Mouse (Mus musculus): Measurements from ENCODE around the gene Astn1. TPM values are rescaled to one million over a fixed set of nuclear protein-coding genes. Genes with fewer than 3 reads are reported as not detected.

Astn1 gene
- 0.38 and 0.51 TPM in 2 replicates for polyA plus RNA-seq (2015; fragmentation: Nextera tagmentation; extraction: Ambion mirVana)

- Histone ChIP-seq H3K9ac (ENCODE audit: low read depth, low read length) (no peak within 1 kb of the TSS), H3K27me3 (ENCODE audit: insufficient read depth, low read length) (peaks cover 11% of the 10 kb centered on the region; the same call in 1 of the 2 replicates), H3K4me3 (replicated peaks; ENCODE audit: low read depth, low read length) (peak within 1 kb of the TSS; percentile 28), H3K36me3 (ENCODE audit: insufficient read depth, low read length) (no peaks in the 10 kb centered on the region), H3K27ac (no peak within 1 kb of the TSS), H3K9me3 (replicated peaks; ENCODE audit: low read length) (no peaks in the 10 kb centered on the region), H3K4me1 (replicated peaks; ENCODE audit: insufficient read depth, low read length) (0 out of 2 replicates have a peak, but pooled peaks cover 3% of the 10 kb centered on the region), H3K4me2 (ENCODE audit: low read length) (peak within 1 kb of the TSS; percentile 59)
- no peak for TF ChIP-seq CTCF (IDR thresholded peaks at IDR 0.05; ENCODE audit: low read depth)
- ATAC-seq (replicated peaks; ENCODE audit: low FRiP score, low read depth) (no peak), DNase-seq (ENCODE audit: low spot score) (no peak)
- WGBS, result 0% methylated on average over 2 of the region's 2 CpGs
These were observed at the start of gene Astn1 for GRCm38 (mm10) chr1:158361964-158362291. Gene Astn1, plus strand, starts transcription at chr1:158362273.

GRCm38 (mm10) chr1:158323325-158323724 lies 38.7 kb upstream of the Astn1 start:
- H3K27me3 ChIP-seq (ENCODE audit: insufficient read depth, low read length), result no peaks in the 10 kb centered on the region
- H3K36me3 ChIP-seq (ENCODE audit: insufficient read depth, low read length), result no peaks in the 10 kb centered on the region
- ATAC-seq (replicated peaks; ENCODE audit: low FRiP score, low read depth), result no peak
- WGBS, result 78% methylated on average over 6 of the region's 6 CpGs
- TF ChIP-seq CTCF (IDR thresholded peaks at IDR 0.05; ENCODE audit: low read depth), result no peak
- no peak for DNase-seq (ENCODE audit: low spot score)
- no peaks in the 10 kb centered on the region for H3K4me1 ChIP-seq (replicated peaks; ENCODE audit: insufficient read depth, low read length)
- H3K9ac ChIP-seq (ENCODE audit: low read depth, low read length), result no peak overlapping the region
- H3K4me3 ChIP-seq (replicated peaks; ENCODE audit: low read depth, low read length), result no peak overlapping the region
- no peak overlapping the region for H3K27ac ChIP-seq
- no peak overlapping the region for H3K4me2 ChIP-seq (ENCODE audit: low read length)
- no peaks in the 10 kb centered on the region for H3K9me3 ChIP-seq (replicated peaks; ENCODE audit: low read length)

- ATAC-seq (replicated peaks; ENCODE audit: low FRiP score, low read depth), result no peak
- DNase-seq (ENCODE audit: low spot score), result no peak
- no peaks in the 10 kb centered on the region for H3K4me1 ChIP-seq (replicated peaks; ENCODE audit: insufficient read depth, low read length)
- H3K4me3 ChIP-seq (replicated peaks; ENCODE audit: low read depth, low read length), result no peak overlapping the region
- no peaks in the 10 kb centered on the region for H3K9me3 ChIP-seq (replicated peaks; ENCODE audit: low read length)
- no peak overlapping the region for H3K4me2 ChIP-seq (ENCODE audit: low read length)
- 87% methylated on average over 5 of the region's 5 CpGs for WGBS
- no peaks in the 10 kb centered on the region for H3K27me3 ChIP-seq (ENCODE audit: insufficient read depth, low read length)
- H3K36me3 ChIP-seq (ENCODE audit: insufficient read depth, low read length), result no peaks in the 10 kb centered on the region
- H3K9ac ChIP-seq (ENCODE audit: low read depth, low read length), result no peak overlapping the region
- H3K27ac ChIP-seq, result no peak overlapping the region
- no peak for TF ChIP-seq CTCF (IDR thresholded peaks at IDR 0.05; ENCODE audit: low read depth)
These were observed 33.9 kb upstream of the Astn1 start for GRCm38 (mm10) chr1:158328126-158328525.

GRCm38 (mm10) chr1:158328839-158329238 lies 33.2 kb upstream of the Astn1 start:
- Histone ChIP-seq H3K4me3 (replicated peaks; ENCODE audit: low read depth, low read length) (no peak overlapping the region), H3K27ac (no peak overlapping the region), H3K4me2 (ENCODE audit: low read length) (no peak overlapping the region), H3K9ac (ENCODE audit: low read depth, low read length) (no peak overlapping the region), H3K36me3 (ENCODE audit: insufficient read depth, low read length) (no peaks in the 10 kb centered on the region), H3K9me3 (replicated peaks; ENCODE audit: low read length) (no peaks in the 10 kb centered on the region), H3K27me3 (ENCODE audit: insufficient read depth, low read length) (no peaks in the 10 kb centered on the region), H3K4me1 (replicated peaks; ENCODE audit: insufficient read depth, low read length) (no peaks in the 10 kb centered on the region)
- 88% methylated on average over 2 of the region's 2 CpGs for WGBS
- ATAC-seq (replicated peaks; ENCODE audit: low FRiP score, low read depth), result no peak
- no peak for TF ChIP-seq CTCF (IDR thresholded peaks at IDR 0.05; ENCODE audit: low read depth)
- DNase-seq (ENCODE audit: low spot score), result no peak

GRCm38 (mm10) chr1:158343243-158343714 lies 18.8 kb upstream of the Astn1 start:
- Histone ChIP-seq H3K9ac (ENCODE audit: low read depth, low read length) (no peak overlapping the region), H3K9me3 (replicated peaks; ENCODE audit: low read length) (no peaks in the 10 kb centered on the region), H3K4me1 (replicated peaks; ENCODE audit: insufficient read depth, low read length) (no peaks in the 10 kb centered on the region), H3K36me3 (ENCODE audit: insufficient read depth, low read length) (no peaks in the 10 kb centered on the region), H3K4me2 (ENCODE audit: low read length) (no peak overlapping the region), H3K27me3 (ENCODE audit: insufficient read depth, low read length) (no peaks in the 10 kb centered on the region), H3K4me3 (replicated peaks; ENCODE audit: low read depth, low read length) (no peak overlapping the region), H3K27ac (no peak overlapping the region)
- TF ChIP-seq CTCF (IDR thresholded peaks at IDR 0.05; ENCODE audit: low read depth), result peak; percentile 55
- WGBS, result 51% methylated on average over 6 of the region's 6 CpGs
- ATAC-seq (replicated peaks; ENCODE audit: low FRiP score, low read depth) (no peak), DNase-seq (ENCODE audit: low spot score) (peak; percentile 28)

- H3K36me3 ChIP-seq (ENCODE audit: insufficient read depth, low read length), result no peaks in the 10 kb centered on the region
- no peak for TF ChIP-seq CTCF (IDR thresholded peaks at IDR 0.05; ENCODE audit: low read depth)
- no peak for ATAC-seq (replicated peaks; ENCODE audit: low FRiP score, low read depth)
- H3K9me3 ChIP-seq (replicated peaks; ENCODE audit: low read length), result no peaks in the 10 kb centered on the region
- no peak overlapping the region for H3K4me2 ChIP-seq (ENCODE audit: low read length)
- WGBS, result 68% methylated on average over 5 of the region's 5 CpGs
- DNase-seq (ENCODE audit: low spot score), result peak; percentile 22
- H3K4me1 ChIP-seq (replicated peaks; ENCODE audit: insufficient read depth, low read length), result no peaks in the 10 kb centered on the region
- H3K9ac ChIP-seq (ENCODE audit: low read depth, low read length), result no peak overlapping the region
- H3K4me3 ChIP-seq (replicated peaks; ENCODE audit: low read depth, low read length), result no peak overlapping the region
- H3K27me3 ChIP-seq (ENCODE audit: insufficient read depth, low read length), result no peaks in the 10 kb centered on the region; the same call in 1 of the 2 replicates
- no peak overlapping the region for H3K27ac ChIP-seq
These were observed 8.3 kb upstream of the Astn1 start for GRCm38 (mm10) chr1:158353656-158354371.
